Mouse (Mus musculus): Measurements from ENCODE around the gene Cpm.
"Not testable (repeated sequence)": the region's sequence is repeated elsewhere in the genome, so short reads cannot be mapped to it uniquely, and the experiment has no call there.

Gene Cpm

DNA sequence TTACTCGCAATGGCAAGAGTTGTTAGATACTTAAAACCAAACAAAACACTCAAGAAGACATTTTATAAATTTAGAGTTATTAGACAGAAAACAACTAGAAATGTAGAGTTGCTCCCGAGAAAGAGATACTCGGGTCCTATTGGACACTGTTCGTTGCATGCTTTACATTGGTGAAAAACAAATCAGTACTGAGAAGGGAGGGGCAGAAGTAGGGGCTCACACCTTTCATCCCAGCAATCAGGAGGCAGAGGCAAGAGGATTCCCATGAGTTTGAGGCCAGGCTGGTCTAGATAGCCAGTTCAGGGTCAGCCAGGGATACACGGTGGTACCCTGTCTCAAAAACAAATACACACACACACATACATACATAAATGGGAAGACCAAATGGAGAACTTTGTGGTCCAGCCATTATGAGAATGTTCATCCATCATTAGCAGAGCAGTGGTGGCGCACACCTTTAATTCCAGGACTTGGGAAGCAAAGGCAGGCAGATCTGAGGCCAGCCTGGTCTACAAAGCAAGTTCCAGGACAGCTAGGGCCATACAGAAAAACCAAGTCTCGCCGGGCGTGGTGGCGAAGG, 62.2 kb downstream of the Cpm start:
- DNase-seq = no peak

DNA sequence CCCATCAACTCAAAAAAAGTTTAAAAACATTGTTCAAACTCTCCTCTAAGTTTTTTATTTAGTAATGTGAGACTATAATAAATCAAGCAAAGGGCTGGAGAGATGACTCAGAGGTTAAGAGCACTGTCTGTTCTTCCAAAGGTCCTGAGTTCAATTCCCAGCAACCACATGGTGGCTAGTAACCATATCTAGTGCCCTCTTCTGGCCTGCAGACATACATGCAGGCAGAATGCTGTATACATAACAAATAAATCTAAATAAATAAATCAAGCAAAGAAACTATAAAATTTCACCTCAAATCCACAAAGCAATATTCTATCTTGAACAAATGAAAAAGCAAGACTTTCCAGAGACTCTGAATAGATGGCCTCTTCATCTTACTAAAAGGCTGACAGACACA, 62.9 kb downstream of the Cpm start:
- DNase-seq = no peak

DNA sequence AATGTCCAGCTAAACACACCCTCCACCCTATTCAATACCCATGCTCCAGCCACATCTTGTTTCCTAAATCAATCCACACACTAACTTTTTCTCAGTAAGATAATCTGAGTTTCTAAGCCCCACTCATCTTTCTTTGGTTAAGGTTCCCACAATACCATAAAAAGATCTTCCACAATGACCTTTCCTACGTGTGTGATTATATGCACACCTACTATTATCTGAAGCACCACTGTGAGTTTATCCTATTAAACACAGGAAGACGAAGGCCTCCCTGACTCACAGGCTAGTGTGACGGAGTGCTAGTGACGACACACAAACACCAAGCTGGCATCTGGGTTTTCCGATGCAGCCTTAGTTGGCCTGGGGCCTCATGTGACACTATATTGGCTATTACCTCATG, 63.7 kb downstream of the Cpm start:
- DNase-seq = no peak

DNA sequence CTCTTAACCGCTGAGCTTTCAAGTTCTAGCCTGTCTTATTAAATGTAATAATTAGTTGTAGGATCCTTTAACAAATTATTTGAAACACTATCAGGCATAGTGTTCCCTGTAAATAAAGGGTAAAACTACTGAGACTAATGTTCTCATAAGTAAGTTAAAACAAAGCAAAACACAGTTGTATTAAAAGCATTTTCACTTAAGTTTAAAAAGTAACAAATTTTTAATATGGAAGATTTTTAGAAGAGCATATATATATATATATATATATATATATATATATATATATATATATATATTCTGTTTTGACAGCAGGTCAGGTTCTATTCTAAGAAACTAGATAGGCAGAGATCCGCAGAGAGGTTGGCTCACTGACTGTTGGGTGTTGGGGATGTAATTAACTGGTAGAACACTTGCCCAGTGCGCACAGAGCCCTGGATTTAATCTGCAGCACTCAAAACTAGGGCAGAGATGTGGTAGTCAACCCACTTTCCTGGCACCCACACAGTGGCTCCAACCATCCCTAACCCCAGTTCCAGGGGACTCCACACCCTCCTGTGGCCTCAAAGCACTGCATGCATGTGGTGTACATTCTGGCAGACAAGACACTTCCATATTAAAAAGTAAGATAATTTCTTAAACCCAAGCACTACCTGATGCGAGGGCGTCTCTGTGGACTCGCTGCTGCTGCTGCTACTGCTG, 65.1 kb downstream of the Cpm start:
- no peak for DNase-seq

DNA sequence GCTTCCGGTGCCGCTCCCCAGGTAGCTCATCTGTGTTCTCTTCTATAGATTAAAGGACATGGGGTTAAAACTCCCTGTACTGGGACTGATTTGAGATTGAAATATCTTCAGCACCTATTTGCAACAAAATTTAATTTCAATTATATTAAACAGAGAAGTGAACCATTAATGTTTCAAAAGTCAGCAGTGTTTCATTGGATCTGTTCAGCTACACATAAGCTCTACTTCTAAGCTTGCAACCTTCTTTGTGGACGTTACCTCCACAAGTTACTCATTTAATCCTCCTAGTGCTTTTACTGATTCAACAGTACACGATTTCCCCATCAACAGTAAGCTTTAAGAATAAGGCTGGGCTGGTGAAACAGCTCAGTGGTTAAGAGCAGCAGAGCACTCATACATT, 65.7 kb downstream of the Cpm start:
- DNase-seq = no peak

DNA sequence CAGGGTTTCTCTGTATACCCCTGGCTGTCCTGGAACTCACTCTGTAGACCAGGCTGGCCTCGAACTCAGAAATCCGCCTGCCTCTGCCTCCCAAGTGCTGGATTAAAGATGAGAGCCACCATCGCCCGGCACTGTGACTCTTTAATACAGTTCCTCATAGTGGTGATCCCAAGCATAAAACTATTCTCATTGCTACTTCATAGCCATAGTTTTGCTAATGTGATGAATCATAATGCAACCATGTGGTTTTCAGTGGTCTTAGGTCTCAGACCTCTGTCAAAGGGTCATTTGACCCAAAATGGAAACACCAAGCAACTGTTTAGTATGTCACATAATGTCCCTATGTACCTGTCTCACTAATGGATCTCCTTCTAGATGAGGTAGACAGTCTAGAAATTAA, 66.3 kb downstream of the Cpm start:
- DNase-seq = no peak

DNA sequence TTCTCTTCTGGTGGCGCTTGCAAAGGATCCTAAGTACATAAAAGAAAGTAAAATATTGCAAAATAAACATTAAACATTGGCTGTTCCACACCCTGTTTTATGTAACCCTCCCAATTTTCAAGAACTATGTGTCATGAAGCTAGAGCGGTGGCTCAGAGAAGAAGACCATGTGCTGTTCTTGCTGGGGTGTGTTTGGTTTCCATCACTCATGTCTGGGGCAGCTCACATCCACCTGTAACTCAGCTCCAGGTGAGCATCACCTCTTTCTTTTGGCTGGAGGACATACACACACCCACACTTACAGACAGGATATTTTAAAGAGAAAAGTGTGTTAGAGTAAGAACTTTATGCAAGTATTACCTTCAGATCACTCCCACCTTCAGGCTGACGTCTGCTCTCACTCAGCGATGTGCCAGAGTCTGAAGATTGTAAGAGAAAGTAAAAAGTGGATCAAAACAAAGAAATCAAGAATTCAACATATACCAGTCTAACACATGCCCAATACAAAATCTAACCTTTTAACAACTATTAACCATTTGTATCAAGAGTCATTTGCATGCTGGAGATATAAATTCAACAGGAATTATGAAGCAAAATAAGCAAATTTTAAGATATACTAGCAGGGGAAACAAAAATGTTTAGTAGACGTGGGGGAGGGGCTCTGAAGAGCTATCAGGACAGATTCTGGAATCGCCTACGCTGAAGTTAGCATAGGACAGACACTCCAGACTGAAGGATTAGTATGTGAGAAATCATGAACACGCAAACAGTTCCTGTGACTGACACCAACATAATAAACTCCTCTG, 66.9 kb downstream of the Cpm start:
- DNase-seq = no peak

DNA sequence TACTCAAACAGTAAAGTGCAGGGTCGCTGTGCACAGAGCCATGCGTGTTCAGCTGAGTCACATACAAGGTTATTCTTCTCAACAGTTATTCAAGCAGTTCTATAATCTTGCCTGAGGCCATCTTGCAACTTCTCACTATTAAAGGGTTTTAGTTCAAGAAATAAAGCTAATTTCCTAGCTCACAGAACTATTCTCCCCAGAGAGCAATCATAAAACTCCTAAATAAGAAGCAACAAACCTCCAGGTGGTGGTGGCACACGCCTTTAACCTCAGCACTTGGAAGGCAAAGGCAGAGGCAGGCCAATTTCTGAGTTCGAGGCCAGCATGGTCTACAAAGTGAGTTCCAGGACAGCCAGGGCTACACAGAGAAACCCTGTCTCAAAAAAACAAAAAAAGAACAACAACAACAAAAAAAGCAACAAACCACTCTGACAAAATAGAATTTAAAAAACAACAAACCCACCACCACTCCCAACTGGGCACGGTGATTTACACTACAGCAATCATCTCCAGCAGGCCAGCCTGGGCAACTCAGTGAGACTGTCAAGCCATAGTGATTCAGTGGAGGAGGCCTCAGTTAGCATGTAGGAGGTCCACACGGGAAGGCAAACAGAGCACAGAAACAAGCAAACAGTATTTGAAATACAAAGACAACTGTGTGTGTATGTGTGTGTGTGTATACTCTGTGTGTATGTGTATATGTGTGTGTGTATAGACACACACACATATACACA, 67.7 kb downstream of the Cpm start:
- DNase-seq = no peak

DNA sequence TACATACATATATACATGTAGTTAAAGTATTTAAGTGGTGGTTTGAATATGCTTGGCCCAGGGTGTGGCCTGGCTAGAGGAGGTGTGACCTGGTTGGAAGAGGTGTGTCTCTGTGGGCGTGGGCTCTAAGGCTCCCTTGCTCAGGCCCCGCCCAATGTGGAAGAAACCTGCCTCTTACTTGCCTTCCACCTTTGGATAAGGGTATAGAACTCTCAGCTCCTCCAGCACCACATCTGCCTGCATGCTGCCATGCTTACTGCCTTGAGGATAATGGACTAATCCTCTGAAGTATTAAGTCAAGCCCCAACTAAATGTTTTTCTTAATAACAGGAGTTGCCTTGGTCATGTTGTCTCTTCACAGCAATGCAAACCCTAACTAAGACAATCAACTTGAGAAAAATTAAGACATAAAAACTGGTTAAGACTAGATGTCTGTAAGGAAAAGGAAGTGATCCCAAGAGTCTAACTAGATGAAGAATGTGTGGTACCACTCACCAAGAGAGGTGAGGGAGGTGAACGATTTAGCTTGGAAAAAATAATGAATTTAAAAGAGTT, 68.3 kb downstream of the Cpm start:
- no peak for DNase-seq

DNA sequence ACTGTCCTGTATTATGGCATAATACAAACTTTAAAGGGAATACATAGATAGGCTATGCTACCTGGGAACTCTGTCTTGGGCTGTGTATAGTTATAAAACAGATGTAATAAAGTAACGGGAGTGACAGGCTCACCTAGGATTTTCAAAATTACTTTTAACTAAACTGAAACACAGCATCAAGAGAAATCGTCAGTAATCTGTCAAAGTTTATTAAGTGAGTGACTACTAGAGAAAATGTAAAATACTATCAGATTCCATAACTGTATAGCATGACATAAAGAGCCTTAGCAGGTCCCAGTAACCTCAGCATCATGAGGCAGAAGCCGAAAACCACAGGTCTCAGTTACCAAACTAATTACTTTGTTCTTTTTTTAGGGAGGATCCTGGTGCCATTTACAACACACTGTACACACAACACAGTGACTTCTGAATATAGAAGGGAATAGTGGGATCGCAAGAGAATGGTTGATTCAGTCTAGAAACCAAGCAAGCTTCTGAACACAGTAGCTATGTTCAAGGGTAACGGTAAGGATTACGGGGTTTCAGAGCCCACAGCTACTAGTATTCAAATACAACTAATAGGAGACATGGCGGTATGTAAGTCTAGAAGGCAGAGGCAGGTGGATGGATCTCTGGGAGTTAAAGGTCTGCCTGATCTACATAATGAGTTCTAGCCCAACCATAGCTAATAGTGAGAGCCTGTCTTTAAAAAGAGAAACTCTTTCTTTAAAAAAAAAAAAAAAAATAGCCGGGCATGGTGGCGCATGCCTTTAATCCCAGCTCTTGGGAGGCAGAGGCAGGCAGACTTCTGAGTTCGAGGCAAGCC, 69.2 kb downstream of the Cpm start:
- no peak for DNase-seq

DNA sequence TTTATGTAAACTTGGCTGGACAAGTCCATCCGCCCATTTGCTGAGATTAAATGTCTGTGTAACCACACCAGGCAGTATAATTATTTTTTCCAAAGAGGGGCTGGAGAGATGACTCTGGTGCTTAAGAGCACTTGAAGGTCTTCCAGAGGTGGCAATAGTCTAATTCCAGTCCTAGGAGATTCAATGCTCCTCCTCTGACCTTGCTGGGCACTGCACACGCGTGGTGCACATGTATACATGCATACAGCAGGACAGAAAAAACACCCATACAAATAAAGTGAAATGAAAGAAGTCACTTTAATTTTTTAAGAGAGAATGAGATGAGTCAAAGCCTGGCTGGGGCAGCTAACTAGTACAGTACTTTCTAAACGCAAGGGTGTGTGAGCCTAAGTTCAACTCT, 70.6 kb downstream of the Cpm start:
- DNase-seq = no peak

DNA sequence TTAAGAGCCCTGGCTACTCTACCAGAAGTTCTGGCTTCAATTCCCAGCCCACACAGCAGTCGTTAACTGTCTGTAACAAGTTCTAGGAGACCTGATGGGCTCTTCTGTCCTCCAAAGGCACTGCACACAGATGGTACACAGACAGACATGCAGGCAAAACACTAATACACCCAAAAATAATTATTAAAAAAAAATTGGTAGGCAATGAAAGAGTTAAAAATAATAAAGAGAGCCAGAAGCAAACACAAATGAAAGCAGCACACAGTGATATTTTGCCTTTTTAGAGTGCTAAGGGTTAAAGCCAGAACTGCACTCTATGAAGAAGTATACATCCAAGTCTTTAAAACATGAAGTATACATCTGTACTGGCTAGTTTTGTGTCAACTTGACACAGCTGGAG, 71.2 kb downstream of the Cpm start:
- DNase-seq = no peak

DNA sequence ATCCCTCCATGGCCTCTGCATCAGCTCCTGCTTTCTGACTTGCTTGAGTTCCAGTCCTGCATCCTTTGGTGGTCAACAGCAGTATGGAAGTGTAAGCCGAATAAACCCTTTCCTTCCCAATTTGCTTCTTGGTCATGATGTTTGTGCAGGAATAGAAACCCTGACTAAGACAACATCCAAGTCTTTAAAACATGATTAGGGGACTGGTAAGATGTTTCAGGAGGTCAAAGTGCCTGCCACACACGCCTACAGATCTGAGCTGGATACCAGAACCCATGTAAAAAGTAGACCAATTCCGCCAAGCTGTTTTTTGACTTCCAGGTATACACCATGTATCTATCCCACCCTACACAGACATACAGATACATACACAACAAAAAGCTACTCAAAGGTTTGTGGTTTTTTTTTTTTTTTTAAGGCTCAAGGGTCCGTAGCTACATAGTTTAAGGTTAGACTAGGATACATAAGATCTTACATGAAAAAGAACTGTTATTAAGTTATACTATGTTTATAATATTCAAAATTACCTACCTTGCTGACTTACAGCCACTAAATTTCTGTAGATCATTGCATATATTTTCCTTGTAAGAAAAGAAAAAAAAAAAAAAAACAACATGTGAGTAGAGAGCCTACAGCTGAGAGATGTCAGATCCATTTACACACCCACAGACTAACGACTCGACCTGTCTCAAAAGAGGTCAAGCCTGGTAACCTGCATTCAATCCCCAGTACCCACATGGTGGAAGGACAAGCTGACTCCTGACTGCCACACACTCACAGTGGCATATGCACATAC, 71.9 kb downstream of the Cpm start:
- DNase-seq = no peak

DNA sequence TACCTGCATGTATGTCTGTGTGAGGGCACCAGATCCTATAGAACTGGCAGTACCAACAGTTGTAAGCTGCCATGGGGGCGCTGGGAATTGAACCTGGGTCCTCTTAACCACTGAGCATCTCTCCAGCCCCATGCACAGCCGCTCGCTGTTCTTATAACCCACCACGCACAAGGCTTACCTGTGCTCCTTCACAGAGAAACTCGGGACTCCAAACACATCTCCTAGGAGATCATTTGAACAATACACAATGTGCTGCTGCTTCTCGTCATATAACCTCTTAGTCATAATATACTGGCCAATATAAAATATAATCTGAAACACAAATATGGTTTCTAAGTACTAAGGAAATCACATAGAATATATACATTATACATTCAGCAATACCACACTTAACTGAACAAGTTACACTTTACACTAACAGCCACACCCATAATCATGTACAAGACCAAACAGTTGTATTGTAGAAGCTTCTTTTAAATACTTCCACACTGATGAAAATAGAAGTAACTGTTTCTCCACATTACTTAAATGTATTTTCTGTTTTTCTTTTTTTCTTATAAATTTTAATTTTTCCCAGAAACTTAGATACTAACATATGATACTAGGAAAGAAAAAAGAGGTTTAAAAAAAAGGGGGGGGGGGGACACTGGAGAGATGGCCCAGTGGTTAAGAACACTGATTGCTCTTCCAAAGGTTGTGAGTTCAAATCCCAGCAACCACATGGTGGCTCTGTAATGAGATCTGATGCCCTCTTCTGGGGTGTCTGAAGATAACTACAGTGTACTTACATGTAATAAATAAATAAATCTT, 72.9 kb downstream of the Cpm start:
- no peak for DNase-seq

DNA sequence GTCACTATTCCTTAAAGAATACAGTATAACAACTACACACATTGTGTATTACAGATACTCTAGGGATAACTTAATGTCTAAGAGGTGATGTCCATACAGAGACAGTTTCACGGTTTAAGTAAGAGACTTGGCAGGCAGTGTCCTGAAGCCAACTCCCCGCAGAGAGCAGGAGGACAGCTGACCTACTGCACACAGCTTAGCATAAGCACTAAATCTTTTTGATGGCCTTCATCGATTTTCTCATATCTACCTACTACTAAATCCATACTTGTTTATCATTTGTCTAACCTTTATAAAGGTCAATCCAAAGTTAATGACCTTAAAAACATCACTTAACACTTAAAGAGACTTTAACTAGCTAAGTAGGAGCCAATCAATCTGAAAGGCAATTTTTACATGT, 74.2 kb downstream of the Cpm start:
- DNase-seq = no peak

DNA sequence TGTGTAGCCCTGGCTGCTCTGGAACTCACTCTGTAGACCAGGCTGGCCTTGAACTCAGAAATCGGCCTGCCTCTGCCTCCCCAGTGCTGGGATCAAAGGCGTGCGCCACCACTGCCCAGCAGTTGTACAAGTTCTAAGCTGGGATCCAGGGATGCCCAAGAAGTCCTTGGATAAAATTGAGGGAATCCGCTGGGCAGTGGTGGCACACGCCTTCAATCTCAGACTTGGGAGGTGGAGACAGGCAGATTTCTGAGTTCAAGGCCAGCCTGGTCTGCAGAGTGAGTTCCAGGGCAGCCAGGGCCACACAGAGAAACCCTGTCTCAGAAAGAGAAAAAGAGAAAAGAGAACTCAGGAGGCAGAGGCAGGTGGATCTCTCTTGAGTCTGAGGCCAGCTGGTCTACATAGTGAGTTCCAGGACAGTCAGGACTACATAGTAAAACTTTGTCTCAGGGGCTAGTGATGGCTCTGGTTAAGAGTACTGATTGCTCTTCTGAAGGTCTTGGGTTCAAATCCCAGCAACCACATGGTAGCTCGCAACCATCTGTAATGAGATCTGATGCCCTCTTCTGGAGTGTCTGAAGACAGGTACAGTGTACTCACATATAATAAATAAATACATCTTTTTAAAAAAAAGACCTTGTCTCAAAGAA, 75.1 kb downstream of the Cpm start:
- DNase-seq = not testable (repeated sequence)

DNA sequence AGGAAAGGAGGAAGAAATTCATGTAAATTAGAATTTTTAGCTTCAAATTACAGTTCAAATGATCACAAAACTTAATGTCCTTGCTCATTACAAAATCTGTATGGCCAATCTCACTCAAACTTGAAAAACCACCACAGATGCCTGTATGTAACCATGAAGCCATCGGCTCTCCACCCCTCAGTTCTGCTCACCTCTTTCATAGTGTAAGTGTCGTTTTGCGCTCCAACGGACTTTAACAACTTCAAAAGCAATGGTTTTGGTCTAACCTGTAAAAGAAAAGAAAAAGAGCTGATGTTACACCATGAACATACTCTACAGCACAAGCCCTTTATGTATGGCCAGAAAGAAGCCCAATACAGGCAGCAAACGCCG, 75.7 kb downstream of the Cpm start:
- DNase-seq = no peak

DNA sequence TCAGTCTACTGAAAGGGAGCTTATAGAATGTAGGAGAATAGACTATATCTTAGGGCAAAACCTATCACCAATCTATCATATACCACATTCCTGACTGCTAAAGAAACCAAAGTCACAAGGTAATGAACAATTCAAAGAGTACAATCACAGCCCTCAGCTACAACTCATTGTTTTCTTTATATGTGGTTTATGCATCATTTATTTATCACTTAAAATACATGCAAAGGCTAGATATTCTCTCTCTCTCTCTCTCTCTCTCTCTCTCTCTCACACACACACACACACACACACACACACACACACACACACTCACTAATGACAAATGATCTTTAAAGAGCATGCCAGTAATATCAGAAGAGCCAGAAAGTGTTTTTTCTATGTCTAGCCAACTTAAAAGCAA, 76.5 kb downstream of the Cpm start:
- DNase-seq = no peak

DNA sequence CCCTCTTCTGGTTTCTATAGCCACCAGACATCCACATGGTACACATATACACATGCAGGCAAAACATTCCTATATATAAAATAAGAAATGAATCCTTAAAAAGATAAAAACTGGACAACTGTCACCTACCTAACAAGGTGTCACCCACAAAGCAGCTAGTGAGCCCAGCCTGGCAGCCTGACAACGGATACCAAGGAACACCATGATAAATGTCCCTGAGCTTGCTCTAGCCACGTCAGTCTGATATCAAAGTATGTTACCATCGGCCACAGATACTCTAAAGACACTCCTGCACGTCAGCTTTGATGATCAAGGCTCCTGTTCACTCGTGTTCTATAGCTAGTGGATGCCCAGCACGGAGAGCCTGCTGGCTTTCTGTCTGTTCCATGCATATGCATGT, 77.1 kb downstream of the Cpm start:
- no peak for DNase-seq
